Mouse (Mus musculus) heart, embryonic 10.5 days (tissue): Measurements from ENCODE around the gene Gm17374. TPM values are rescaled to one million over a fixed set of nuclear protein-coding genes. Genes with fewer than 3 reads are reported as not detected.
"Not testable (repeated sequence)": the region's sequence is repeated elsewhere in the genome, so short reads cannot be mapped to it uniquely, and the experiment has no call there.

ENCODE experiments used
- DNase-seq: peaks from one replicate; pipeline ENCODE4 v3.0.0-alpha.2; 2017; ENCODE audit warnings: low spot score
- H3K27ac ChIP-seq: fragments of 300-500 bp; sonication (generic); 2 replicates; pipeline ENCODE4 v1.5.1; 2016; ENCODE audit warnings: mild to moderate bottlenecking
- H3K27me3 ChIP-seq: fragments of 300-500 bp; sonication (generic); 2 replicates; pipeline ENCODE4 v1.6.1; 2016; ENCODE audit warnings: mild to moderate bottlenecking; ENCODE audit not compliant: poor library complexity, insufficient read depth, severe bottlenecking
- H3K36me3 ChIP-seq: fragments of 300-500 bp; sonication (generic); 2 replicates; pipeline ENCODE4 v1.6.1; 2016; ENCODE audit warnings: mild to moderate bottlenecking, moderate library complexity
- H3K4me1 ChIP-seq: fragments of 300-500 bp; sonication (generic); 2 replicates; pipeline ENCODE4 v1.6.1; 2016; ENCODE audit warnings: mild to moderate bottlenecking
- H3K4me3 ChIP-seq: fragments of 300-500 bp; sonication (generic); 2 replicates; pipeline ENCODE4 v1.5.1; 2016; ENCODE audit warnings: mild to moderate bottlenecking, moderate library complexity
- H3K9me3 ChIP-seq: fragments of 300-500 bp; sonication (generic); 2 replicates; pipeline ENCODE4 v1.6.1; 2016; ENCODE audit warnings: mild to moderate bottlenecking, moderate library complexity
- WGBS: fragments of 180-500 bp; shearing (Covaris S2); methylation state at CpG from one replicate; pipeline ENCODE4 v1.1.7; 2016; 5-methylcytosine and 5-hydroxymethylcytosine counted together
- polyA plus RNA-seq: library from polyadenylated mRNA; unstranded; fragments of >200 nt; fragmentation: Nextera tagmentation; extraction: Ambion mirVana; gene quantifications from 2 replicates; pipeline ENCODE4 v1.2.1, GENCODE M21; 2016

Gene Gm17374
- not detected in 2 replicates for polyA plus RNA-seq

GRCm38 (mm10) chr2:140151743-140152142, at the start of gene Gm17374:
Gene Gm17374, plus strand, starts transcription at chr2:140152043.
- not testable (repeated sequence) for DNase-seq, H3K9me3 ChIP-seq, H3K4me3 ChIP-seq, H3K4me1 ChIP-seq, H3K27me3 ChIP-seq, H3K27ac ChIP-seq
- peaks cover 64% of the 10 kb centered on the region for H3K36me3 ChIP-seq
- WGBS, result 91% methylated on average over 4 of the region's 4 CpGs

GRCm38 (mm10) chr2:140104951-140105350, 46.9 kb upstream of the Gm17374 start:
- H3K36me3 ChIP-seq, result no peaks in the 10 kb centered on the region
- H3K4me1 ChIP-seq, result no peaks in the 10 kb centered on the region
- WGBS, result 55% methylated on average over 3 of the region's 3 CpGs
- no peaks in the 10 kb centered on the region for H3K27me3 ChIP-seq
- no peak for DNase-seq
- no peak overlapping the region for H3K27ac ChIP-seq
- no peaks in the 10 kb centered on the region for H3K9me3 ChIP-seq
- H3K4me3 ChIP-seq, result no peak overlapping the region

- DNase-seq, result no peak
- H3K9me3 ChIP-seq, result no peaks in the 10 kb centered on the region
- H3K27ac ChIP-seq, result no peak overlapping the region
- no peak overlapping the region for H3K4me3 ChIP-seq
- H3K4me1 ChIP-seq, result no peaks in the 10 kb centered on the region
- no peaks in the 10 kb centered on the region for H3K27me3 ChIP-seq
- no peaks in the 10 kb centered on the region for H3K36me3 ChIP-seq
- WGBS, result 88% methylated on average over 4 of the region's 4 CpGs
These were observed 44.2 kb upstream of the Gm17374 start for GRCm38 (mm10) chr2:140107641-140108040.

GRCm38 (mm10) chr2:140108945-140109344, 42.9 kb upstream of the Gm17374 start:
- Histone ChIP-seq H3K27me3 (no peaks in the 10 kb centered on the region), H3K4me1 (no peaks in the 10 kb centered on the region), H3K36me3 (no peaks in the 10 kb centered on the region), H3K9me3 (no peaks in the 10 kb centered on the region), H3K4me3 (no peak overlapping the region), H3K27ac (no peak overlapping the region)
- no peak for DNase-seq
- 33% methylated on average over 1 of the region's 1 CpGs for WGBS

- Histone ChIP-seq H3K9me3 (no peaks in the 10 kb centered on the region), H3K4me3 (no peak overlapping the region), H3K4me1 (no peaks in the 10 kb centered on the region), H3K27ac (no peak overlapping the region), H3K27me3 (no peaks in the 10 kb centered on the region), H3K36me3 (no peaks in the 10 kb centered on the region)
- 85% methylated on average over 8 of the region's 8 CpGs for WGBS
- no peak for DNase-seq
These were observed 38.0 kb upstream of the Gm17374 start for GRCm38 (mm10) chr2:140113851-140114250.

GRCm38 (mm10) chr2:140125516-140125915, 26.3 kb upstream of the Gm17374 start:
- Histone ChIP-seq H3K36me3 (peaks cover 84% of the 10 kb centered on the region), H3K9me3 (no peaks in the 10 kb centered on the region), H3K27me3 (no peaks in the 10 kb centered on the region), H3K4me3 (no peak overlapping the region), H3K27ac (no peak overlapping the region), H3K4me1 (no peaks in the 10 kb centered on the region)
- no peak for DNase-seq
- WGBS, result 87% methylated on average over 2 of the region's 2 CpGs

- WGBS, result 78% methylated on average over 3 of the region's 3 CpGs
- Histone ChIP-seq H3K9me3 (no peaks in the 10 kb centered on the region), H3K36me3 (peaks cover 45% of the 10 kb centered on the region), H3K4me1 (no peaks in the 10 kb centered on the region), H3K27ac (no peak overlapping the region), H3K4me3 (no peak overlapping the region), H3K27me3 (no peaks in the 10 kb centered on the region)
- DNase-seq, result no peak
These were observed 7.4 kb downstream of the Gm17374 start for GRCm38 (mm10) chr2:140159186-140159730.

- no peaks in the 10 kb centered on the region for H3K4me1 ChIP-seq
- peaks cover 43% of the 10 kb centered on the region for H3K36me3 ChIP-seq
- 88% methylated on average over 5 of the region's 5 CpGs for WGBS
- DNase-seq, result no peak
- H3K4me3 ChIP-seq, result no peak overlapping the region
- H3K27ac ChIP-seq, result no peak overlapping the region
- no peaks in the 10 kb centered on the region for H3K9me3 ChIP-seq
- H3K27me3 ChIP-seq, result no peaks in the 10 kb centered on the region
These were observed 11.6 kb downstream of the Gm17374 start for GRCm38 (mm10) chr2:140163351-140163854.

GRCm38 (mm10) chr2:140169057-140169456, 17.2 kb downstream of the Gm17374 start:
- WGBS, result 81% methylated on average over 1 of the region's 1 CpGs
- peaks cover 32% of the 10 kb centered on the region for H3K36me3 ChIP-seq
- DNase-seq, result no peak
- peak overlapping the region; percentile 89; the same call in 1 of the 2 replicates for H3K4me3 ChIP-seq
- H3K27me3 ChIP-seq, result no peaks in the 10 kb centered on the region
- no peak overlapping the region for H3K27ac ChIP-seq
- no peaks in the 10 kb centered on the region for H3K9me3 ChIP-seq
- H3K4me1 ChIP-seq, result peaks cover 8% of the 10 kb centered on the region; the same call in 1 of the 2 replicates

GRCm38 (mm10) chr2:140170127-140170802, 18.4 kb downstream of the Gm17374 start, which contains the start of the genes Esf1 and Ndufaf5:
Gene Esf1, minus strand, starts transcription at chr2:140170564.
Gene Ndufaf5, plus strand, starts transcription at chr2:140170649.
- Histone ChIP-seq H3K27me3 (no peaks in the 10 kb centered on the region), H3K4me3 (peak within 1 kb of the TSS; percentile 89), H3K9me3 (no peaks in the 10 kb centered on the region), H3K4me1 (peaks cover 8% of the 10 kb centered on the region; the same call in 1 of the 2 replicates), H3K36me3 (peaks cover 25% of the 10 kb centered on the region), H3K27ac (peak within 1 kb of the TSS; percentile 90)
- under 1% methylated on average over 43 of the region's 43 CpGs for WGBS
- DNase-seq, result peak; percentile 97

- DNase-seq, result no peak
- Histone ChIP-seq H3K4me1 (peaks cover 8% of the 10 kb centered on the region; the same call in 1 of the 2 replicates), H3K9me3 (no peaks in the 10 kb centered on the region), H3K4me3 (peak overlapping the region; percentile 89), H3K27ac (peak overlapping the region; percentile 90), H3K27me3 (no peaks in the 10 kb centered on the region), H3K36me3 (peaks cover 25% of the 10 kb centered on the region)
- 8% methylated on average over 28 of the region's 28 CpGs for WGBS
These were observed 19.1 kb downstream of the Gm17374 start for GRCm38 (mm10) chr2:140170803-140171553.

GRCm38 (mm10) chr2:140185685-140186210, 33.9 kb downstream of the Gm17374 start:
- H3K9me3 ChIP-seq, H3K27ac ChIP-seq, DNase-seq, H3K4me3 ChIP-seq, H3K27me3 ChIP-seq, H3K4me1 ChIP-seq: not testable (repeated sequence)
- H3K36me3 ChIP-seq, result peaks cover 55% of the 10 kb centered on the region
- 90% methylated on average over 3 of the region's 3 CpGs for WGBS
